Comparison of ENCODE assay signal across 8 mouse cellular contexts in the genomic region with DNA sequence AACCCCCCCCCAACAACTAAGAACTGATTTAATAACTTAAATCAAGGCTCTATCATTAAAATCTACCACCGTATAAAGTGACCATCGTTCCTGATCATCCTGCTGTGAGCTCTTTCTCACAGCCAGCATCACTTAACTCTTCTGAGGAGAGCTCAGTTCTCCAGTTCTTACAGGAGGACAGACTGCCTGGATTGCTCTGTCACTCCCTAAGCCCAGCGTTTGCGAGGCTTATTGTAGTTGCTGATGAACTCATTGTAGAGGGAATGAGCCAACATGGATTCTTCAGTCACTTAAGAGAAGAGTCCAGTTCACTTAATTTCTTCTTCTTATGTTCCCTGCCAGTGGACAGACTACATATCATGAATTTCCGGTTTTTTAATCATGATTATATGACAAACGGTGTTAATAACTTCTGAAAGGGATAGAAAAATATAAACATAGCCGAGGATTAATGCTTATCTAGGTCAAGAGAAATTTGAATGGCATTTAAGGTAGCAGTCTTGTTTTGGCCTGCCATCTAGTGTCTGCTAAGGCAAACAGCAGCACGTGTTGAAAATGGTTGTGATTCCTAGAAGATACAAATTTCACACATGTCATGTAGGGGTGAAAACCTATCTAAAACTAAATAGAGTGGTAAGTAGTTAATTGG. TPM values are rescaled to one million over a fixed set of nuclear protein-coding genes. Genes with fewer than 3 reads are reported as not detected.
DNase-seq lines count a peak whose midpoint lies in the region; ATAC-seq and TF ChIP-seq lines count a peak whose summit lies in the region.
"Had no signal": no experiment of that assay in that cellular context is flagged by ENCODE, and none has a peak within 500 bp of the region (broad histone marks: within the 10 kb centered on the region; RNA-seq: fewer than 3 reads in every experiment).

No protein-coding gene starts in this region.

- no peaks in the 10 kb centered on the region for H3K27me3 ChIP-seq in hindbrain, postnatal 0 days (ENCODE audit: insufficient read depth, low read length)
- no peaks in the 10 kb centered on the region for H3K27me3 ChIP-seq in hindbrain, embryonic 16.5 days (replicated peaks; ENCODE audit: control insufficient read depth, insufficient read depth, low read length)
- no peaks in the 10 kb centered on the region for H3K27me3 ChIP-seq in CH12.LX (replicated peaks)
- no peaks in the 10 kb centered on the region for H3K27me3 ChIP-seq in midbrain, embryonic 16.5 days (ENCODE audit: control insufficient read depth, insufficient read depth, low read depth, low read length)
- H3K27me3 ChIP-seq: lung, embryonic 15.5 days had no signal

- no peak overlapping the region for H3K4me3 ChIP-seq in hindbrain, postnatal 0 days (ENCODE audit: low read length)
- no peak overlapping the region for H3K4me3 ChIP-seq in hindbrain, embryonic 16.5 days (ENCODE audit: low read length)
- H3K4me3 ChIP-seq in CH12.LX (replicated peaks in 1 of 3; ENCODE audit: low read depth in 2 of 3, low read length in 2 of 3, poor library complexity in 1 of 3): no peak overlapping the region
- no peak overlapping the region for H3K4me3 ChIP-seq in midbrain, embryonic 16.5 days (ENCODE audit: low read depth, low read length)
- H3K4me3 ChIP-seq: lung, embryonic 15.5 days had no signal

- peak; percentile 95 for TF ChIP-seq RAD21 in CH12.LX (IDR thresholded peaks at IDR 0.05; ENCODE audit: low read depth, low read length)

- no peaks in the 10 kb centered on the region for H3K79me2 ChIP-seq in CH12.LX (replicated peaks; ENCODE audit: control insufficient read depth, extremely low read depth, insufficient read depth, poor library complexity, severe bottlenecking)

- in situ Hi-C loops in CH12.LX (cut with MboI; ENCODE audit: low pct_ligation_motif_present, low pct_unique_long_range_greater_than_20kb, low sequenced_read_pairs): no loop called here

- TF ChIP-seq POLR2A in CH12.LX (IDR thresholded peaks at IDR 0.05; ENCODE audit: low read depth, low read length): no peak

- no peak overlapping the region for H3K4me2 ChIP-seq in hindbrain, postnatal 0 days (ENCODE audit: low read depth, low read length)
- no peak overlapping the region for H3K4me2 ChIP-seq in hindbrain, embryonic 16.5 days (ENCODE audit: low read length)
- no peak overlapping the region for H3K4me2 ChIP-seq in CH12.LX (ENCODE audit: insufficient read depth, low read depth, poor library complexity, severe bottlenecking)
- H3K4me2 ChIP-seq in midbrain, embryonic 16.5 days (ENCODE audit: low read length): no peak overlapping the region
- H3K4me2 ChIP-seq: lung, embryonic 15.5 days had no signal

- no peak overlapping the region for H3K27ac ChIP-seq in hindbrain, postnatal 0 days
- no peak overlapping the region for H3K27ac ChIP-seq in hindbrain, embryonic 16.5 days (ENCODE audit: low read depth, low read length)
- H3K27ac ChIP-seq in CH12.LX (ENCODE audit: insufficient read depth, low read depth): no peak overlapping the region
- no peak overlapping the region for H3K27ac ChIP-seq in midbrain, embryonic 16.5 days (ENCODE audit: low read length)
- H3K27ac ChIP-seq: lung, embryonic 15.5 days had no signal

- peak; percentile 88 for TF ChIP-seq CTCF in hindbrain, postnatal 0 days (IDR thresholded peaks at IDR 0.05; ENCODE audit: low read depth)
- peak; percentile 62 to 97 for TF ChIP-seq CTCF in CH12.LX (conservative IDR thresholded peaks at IDR 0.05 in 1 of 2, IDR thresholded peaks at IDR 0.05 in 1 of 2; ENCODE audit: low read depth in 2 of 2, low read length in 2 of 2)

- no peak overlapping the region for H3K9ac ChIP-seq in hindbrain, postnatal 0 days (replicated peaks; ENCODE audit: low read length)
- no peak overlapping the region for H3K9ac ChIP-seq in hindbrain, embryonic 16.5 days (ENCODE audit: low read depth, low read length)
- no peak overlapping the region for H3K9ac ChIP-seq in CH12.LX (ENCODE audit: insufficient read depth, low read depth)
- H3K9ac ChIP-seq in midbrain, embryonic 16.5 days (ENCODE audit: low read depth, low read length): no peak overlapping the region
- H3K9ac ChIP-seq: lung, embryonic 15.5 days had no signal

- 23% methylated on average over 8 of the region's 8 CpGs for WGBS in hindbrain, postnatal 0 days
- WGBS in hindbrain, embryonic 16.5 days: 23% methylated on average over 8 of the region's 8 CpGs
- WGBS in midbrain, embryonic 16.5 days: 24% methylated on average over 8 of the region's 8 CpGs

- no peaks in the 10 kb centered on the region for H3K9me3 ChIP-seq in hindbrain, postnatal 0 days (ENCODE audit: low read length)
- no peaks in the 10 kb centered on the region for H3K9me3 ChIP-seq in hindbrain, embryonic 16.5 days (ENCODE audit: control insufficient read depth, low read length)
- H3K9me3 ChIP-seq in CH12.LX (replicated peaks; ENCODE audit: low read length): no peaks in the 10 kb centered on the region
- no peaks in the 10 kb centered on the region for H3K9me3 ChIP-seq in midbrain, embryonic 16.5 days (replicated peaks; ENCODE audit: control insufficient read depth, low read length, poor library complexity, severe bottlenecking)
- H3K9me3 ChIP-seq: lung, embryonic 15.5 days had no signal

- no peaks in the 10 kb centered on the region for H3K36me3 ChIP-seq in hindbrain, postnatal 0 days (ENCODE audit: insufficient read depth, low read length)
- no peaks in the 10 kb centered on the region for H3K36me3 ChIP-seq in hindbrain, embryonic 16.5 days (ENCODE audit: control insufficient read depth, insufficient read depth, low read length)
- no peaks in the 10 kb centered on the region for H3K36me3 ChIP-seq in CH12.LX (replicated peaks in 1 of 2; ENCODE audit: control insufficient read depth in 1 of 2, insufficient read depth in 1 of 2, low read length in 1 of 2)
- H3K36me3 ChIP-seq in midbrain, embryonic 16.5 days (ENCODE audit: control insufficient read depth, insufficient read depth, low read length): no peaks in the 10 kb centered on the region
- H3K36me3 ChIP-seq: lung, embryonic 15.5 days had no signal

- ATAC-seq in hindbrain, postnatal 0 days: 0 out of 2 replicates have a peak, but pooled peaks have one; percentile 49
- no peak for ATAC-seq in hindbrain, embryonic 16.5 days
- ATAC-seq in erythroblast, adult 5-6 weeks (replicated peaks; ENCODE audit: low FRiP score, poor library complexity, severe bottlenecking): peak; percentile 88
- ATAC-seq in midbrain, embryonic 16.5 days: 0 out of 2 replicates have a peak, but pooled peaks have one; percentile 32

- TF ChIP-seq EP300 in CH12.LX (IDR thresholded peaks at IDR 0.05; ENCODE audit: low read length): no peak

- dilution Hi-C loops in CH12.LX (cut with MboI; ENCODE audit: extremely low pct_ligation_motif_present, extremely low pct_unique_long_range_greater_than_20kb, low sequenced_read_pairs): no loop called here

- DNase-seq in hindbrain, postnatal 0 days (ENCODE audit: low spot score): peak; percentile 72
- peak; percentile 81 for DNase-seq in 416B (ENCODE audit: low read depth)
- DNase-seq in CH12.LX (ENCODE audit: extremely low read depth): no peak
- no peak for DNase-seq in urinary bladder, adult 2 months (ENCODE audit: low spot score)

- no peaks in the 10 kb centered on the region for H3K4me1 ChIP-seq in hindbrain, postnatal 0 days (ENCODE audit: insufficient read depth, low read length)
- no peaks in the 10 kb centered on the region for H3K4me1 ChIP-seq in hindbrain, embryonic 16.5 days (ENCODE audit: control insufficient read depth, insufficient read depth, low read depth, low read length)
- H3K4me1 ChIP-seq in CH12.LX (ENCODE audit: control insufficient read depth in 1 of 2, insufficient read depth in 2 of 2): no peaks in the 10 kb centered on the region
- H3K4me1 ChIP-seq in midbrain, embryonic 16.5 days (ENCODE audit: control insufficient read depth, insufficient read depth, low read length): no peaks in the 10 kb centered on the region

RNA-seq across cellular contexts. Expression of a gene that starts 6.3 kb away (rescaled TPM):
- total RNA-seq in hindbrain, postnatal 0 days (2014; rRNA removed): 508 and 626 TPM in 2 replicates
- polyA plus RNA-seq in hindbrain, postnatal 0 days (2015; fragmentation: Nextera tagmentation; extraction: Ambion mirVana): 31.4 and 35.4 TPM in 2 replicates
- polyA plus RNA-seq in hindbrain, embryonic 16.5 days (2015; fragmentation: Nextera tagmentation; extraction: Ambion mirVana): 8.6 and 10.8 TPM in 2 replicates
- 568 and 597 TPM in 2 replicates for total RNA-seq in CH12.LX (2012; rRNA removed)
- total RNA-seq in CH12.LX (2014; rRNA removed): 22.8 and 26.1 TPM in 2 replicates
- polyA plus RNA-seq in CH12.LX (2012; ENCODE audit: insufficient read length, low read depth): 12.5 and 13.2 TPM in 2 replicates
- total RNA-seq in erythroblast, adult 5-6 weeks (2015; ENCODE audit: low replicate concordance): 188 and 215 TPM in 2 replicates
- total RNA-seq in erythroblast, adult 5-6 weeks (2017; ENCODE audit: low replicate concordance): 1,447 and 1,942 TPM in 2 replicates
- polyA plus RNA-seq in midbrain, embryonic 16.5 days (2015; fragmentation: Nextera tagmentation; extraction: Ambion mirVana): 7.1 and 8.7 TPM in 2 replicates
- 125 and 170 TPM in 2 replicates for polyA plus RNA-seq in urinary bladder, adult 2 months (2012; rRNA removed)

RNA-seq across cellular contexts. Expression of a gene that starts 13.1 kb away (rescaled TPM):
- total RNA-seq in hindbrain, postnatal 0 days (2014; rRNA removed): 1,362 and 1,480 TPM in 2 replicates
- 1.6 and 2.1 TPM in 2 replicates for polyA plus RNA-seq in hindbrain, postnatal 0 days (2015; fragmentation: Nextera tagmentation; extraction: Ambion mirVana)
- polyA plus RNA-seq in hindbrain, embryonic 16.5 days (2015; fragmentation: Nextera tagmentation; extraction: Ambion mirVana): 0.70 and 1.2 TPM in 2 replicates
- total RNA-seq in CH12.LX (2012; rRNA removed) (1,821 and 1,847 TPM in 2 replicates), CH12.LX (2014; rRNA removed) (57.5 and 73.1 TPM in 2 replicates)
- polyA plus RNA-seq in CH12.LX (2012; ENCODE audit: insufficient read length, low read depth): 5.5 and 7.3 TPM in 2 replicates
- 41.1 and 59.8 TPM in 2 replicates for total RNA-seq in erythroblast, adult 5-6 weeks (2015; ENCODE audit: low replicate concordance)
- total RNA-seq in erythroblast, adult 5-6 weeks (2017; ENCODE audit: low replicate concordance): 178 and 330 TPM in 2 replicates
- polyA plus RNA-seq in midbrain, embryonic 16.5 days (2015; fragmentation: Nextera tagmentation; extraction: Ambion mirVana): 0.76 TPM in 1 of 2 replicates, not detected in the other
- polyA plus RNA-seq in urinary bladder, adult 2 months (2012; rRNA removed): 0.48 and 0.84 TPM in 2 replicates

RNA-seq across cellular contexts. Expression of a gene that starts 14.3 kb away (rescaled TPM):
- 1,454 and 1,759 TPM in 2 replicates for total RNA-seq in hindbrain, postnatal 0 days (2014; rRNA removed)
- 0.49 and 0.55 TPM in 2 replicates for polyA plus RNA-seq in hindbrain, postnatal 0 days (2015; fragmentation: Nextera tagmentation; extraction: Ambion mirVana)
- 0.49 and 0.66 TPM in 2 replicates for polyA plus RNA-seq in hindbrain, embryonic 16.5 days (2015; fragmentation: Nextera tagmentation; extraction: Ambion mirVana)
- total RNA-seq in CH12.LX (2012; rRNA removed) (2,544 and 2,852 TPM in 2 replicates), CH12.LX (2014; rRNA removed) (34.5 and 54.6 TPM in 2 replicates)
- polyA plus RNA-seq in CH12.LX (2012; ENCODE audit: insufficient read length, low read depth): 0.53 and 1.3 TPM in 2 replicates
- 79.4 and 128 TPM in 2 replicates for total RNA-seq in erythroblast, adult 5-6 weeks (2015; ENCODE audit: low replicate concordance)
- 1,415 and 1,638 TPM in 2 replicates for total RNA-seq in erythroblast, adult 5-6 weeks (2017; ENCODE audit: low replicate concordance)
- polyA plus RNA-seq in midbrain, embryonic 16.5 days (2015; fragmentation: Nextera tagmentation; extraction: Ambion mirVana): not detected in 2 replicates
- polyA plus RNA-seq in urinary bladder, adult 2 months (2012; rRNA removed): 0.43 and 0.49 TPM in 2 replicates

RNA-seq across cellular contexts. Expression of a gene that starts 18.6 kb away (rescaled TPM):
- 349 and 438 TPM in 2 replicates for total RNA-seq in hindbrain, postnatal 0 days (2014; rRNA removed)
- polyA plus RNA-seq in hindbrain, postnatal 0 days (2015; fragmentation: Nextera tagmentation; extraction: Ambion mirVana): 7.4 and 10.4 TPM in 2 replicates
- 3.7 and 6.8 TPM in 2 replicates for polyA plus RNA-seq in hindbrain, embryonic 16.5 days (2015; fragmentation: Nextera tagmentation; extraction: Ambion mirVana)
- total RNA-seq in CH12.LX (2012; rRNA removed) (1,936 and 2,243 TPM in 2 replicates), CH12.LX (2014; rRNA removed) (24.9 and 32.6 TPM in 2 replicates)
- 2.9 TPM in 2 replicates for polyA plus RNA-seq in CH12.LX (2012; ENCODE audit: insufficient read length, low read depth)
- 12.5 and 24.5 TPM in 2 replicates for total RNA-seq in erythroblast, adult 5-6 weeks (2015; ENCODE audit: low replicate concordance)
- total RNA-seq in erythroblast, adult 5-6 weeks (2017; ENCODE audit: low replicate concordance): 1,181 and 1,326 TPM in 2 replicates
- 1.1 and 6.2 TPM in 2 replicates for polyA plus RNA-seq in midbrain, embryonic 16.5 days (2015; fragmentation: Nextera tagmentation; extraction: Ambion mirVana)
- 0.60 TPM in 1 of 2 replicates, not detected in the other for polyA plus RNA-seq in urinary bladder, adult 2 months (2012; rRNA removed)

RNA-seq across cellular contexts. Expression of a gene that starts 19.8 kb away (rescaled TPM):
- 956 and 1,079 TPM in 2 replicates for total RNA-seq in hindbrain, postnatal 0 days (2014; rRNA removed)
- polyA plus RNA-seq in hindbrain, postnatal 0 days (2015; fragmentation: Nextera tagmentation; extraction: Ambion mirVana): 2.6 and 3.2 TPM in 2 replicates
- polyA plus RNA-seq in hindbrain, embryonic 16.5 days (2015; fragmentation: Nextera tagmentation; extraction: Ambion mirVana): 1.7 and 2.7 TPM in 2 replicates
- total RNA-seq in CH12.LX (2012; rRNA removed) (1,913 and 2,096 TPM in 2 replicates), CH12.LX (2014; rRNA removed) (28.9 and 44.0 TPM in 2 replicates)
- polyA plus RNA-seq in CH12.LX (2012; ENCODE audit: insufficient read length, low read depth): 5.4 and 5.5 TPM in 2 replicates
- total RNA-seq in erythroblast, adult 5-6 weeks (2015; ENCODE audit: low replicate concordance): 179 and 183 TPM in 2 replicates
- total RNA-seq in erythroblast, adult 5-6 weeks (2017; ENCODE audit: low replicate concordance): 251 and 270 TPM in 2 replicates
- 0.89 and 1.1 TPM in 2 replicates for polyA plus RNA-seq in midbrain, embryonic 16.5 days (2015; fragmentation: Nextera tagmentation; extraction: Ambion mirVana)
- 0.48 and 0.52 TPM in 2 replicates for polyA plus RNA-seq in urinary bladder, adult 2 months (2012; rRNA removed)

Comparison
In these comparisons a context has a peak if more than half of its experiments do, and no peak if none do; other contexts are left out.
1. DNase-seq: peak in hindbrain, postnatal 0 days (single experiment) and 416B (single experiment); none in CH12.LX (single experiment) and urinary bladder, adult 2 months (single experiment).